Mouse (Mus musculus): Measurements from ENCODE around the gene Slfn8.

- TF ChIP-seq CTCF (conservative IDR thresholded peaks at IDR 0.05; ENCODE audit: insufficient read depth, insufficient read length, low read depth, low read length) (no peak), POLR2A (IDR thresholded peaks at IDR 0.05; ENCODE audit: low read depth, low read length) (no peak)
Observed at GRCm38 (mm10) chr11:83041000-83041399, 20.4 kb upstream of the Slfn8 start.
